Mouse (Mus musculus) testis, adult 2 months (tissue): ENCODE data around the gene Gpr132. TPM values are rescaled to one million over a fixed set of nuclear protein-coding genes. Genes with fewer than 3 reads are reported as not detected.

Source experiments
- H3K27ac ChIP-seq: fragments of 200-500 bp; 2 replicates; pipeline ENCODE4 v1.5.1; 2012; ENCODE audit warnings: low read depth, low read length; ENCODE audit not compliant: control insufficient read depth, insufficient read depth
- H3K27me3 ChIP-seq: fragments of 200-500 bp; 2 replicates; pipeline ENCODE4 v1.6.1; 2012; ENCODE audit warnings: mild to moderate bottlenecking, low read length, moderate library complexity; ENCODE audit not compliant: control insufficient read depth, insufficient read depth
- H3K36me3 ChIP-seq: fragments of 200-500 bp; 2 replicates; pipeline ENCODE4 v1.6.1; 2012; ENCODE audit warnings: mild to moderate bottlenecking, low read length; ENCODE audit not compliant: control insufficient read depth, insufficient read depth
- H3K4me1 ChIP-seq: fragments of 200-500 bp; 2 replicates; pipeline ENCODE4 v1.6.1; 2012; ENCODE audit warnings: low read length; ENCODE audit not compliant: control insufficient read depth, insufficient read depth
- H3K4me3 ChIP-seq: fragments of 200-500 bp; 2 replicates; pipeline ENCODE4 v1.5.1; 2012; ENCODE audit warnings: low read depth, mild to moderate bottlenecking, low read length, moderate library complexity, mixed read lengths; ENCODE audit not compliant: control insufficient read depth
- CTCF ChIP-seq: fragments of 200-500 bp; IDR thresholded peaks from 2 replicates; pipeline ENCODE4 v1.5.1; 2012; ENCODE audit warnings: low read depth, mild to moderate bottlenecking, inconsistent platforms, low read length, moderate library complexity; ENCODE audit not compliant: control insufficient read depth, insufficient read depth, insufficient replicate concordance
- POLR2A ChIP-seq: fragments of 200-500 bp; IDR thresholded peaks from 2 replicates; pipeline ENCODE4 v1.6.1; 2012; ENCODE audit warnings: low read depth, mild to moderate bottlenecking, inconsistent platforms, low read length, moderate library complexity; ENCODE audit not compliant: control insufficient read depth
- polyA plus RNA-seq: library from polyadenylated mRNA; depleted of rRNA; stranded (reverse); fragments of >200 nt; gene quantifications from 2 replicates; pipeline ENCODE4 v1.2.3, GENCODE M21; 2012; rRNA removed

Gpr132 gene
- polyA plus RNA-seq = 1.7 and 1.9 TPM in 2 replicates

DNA sequence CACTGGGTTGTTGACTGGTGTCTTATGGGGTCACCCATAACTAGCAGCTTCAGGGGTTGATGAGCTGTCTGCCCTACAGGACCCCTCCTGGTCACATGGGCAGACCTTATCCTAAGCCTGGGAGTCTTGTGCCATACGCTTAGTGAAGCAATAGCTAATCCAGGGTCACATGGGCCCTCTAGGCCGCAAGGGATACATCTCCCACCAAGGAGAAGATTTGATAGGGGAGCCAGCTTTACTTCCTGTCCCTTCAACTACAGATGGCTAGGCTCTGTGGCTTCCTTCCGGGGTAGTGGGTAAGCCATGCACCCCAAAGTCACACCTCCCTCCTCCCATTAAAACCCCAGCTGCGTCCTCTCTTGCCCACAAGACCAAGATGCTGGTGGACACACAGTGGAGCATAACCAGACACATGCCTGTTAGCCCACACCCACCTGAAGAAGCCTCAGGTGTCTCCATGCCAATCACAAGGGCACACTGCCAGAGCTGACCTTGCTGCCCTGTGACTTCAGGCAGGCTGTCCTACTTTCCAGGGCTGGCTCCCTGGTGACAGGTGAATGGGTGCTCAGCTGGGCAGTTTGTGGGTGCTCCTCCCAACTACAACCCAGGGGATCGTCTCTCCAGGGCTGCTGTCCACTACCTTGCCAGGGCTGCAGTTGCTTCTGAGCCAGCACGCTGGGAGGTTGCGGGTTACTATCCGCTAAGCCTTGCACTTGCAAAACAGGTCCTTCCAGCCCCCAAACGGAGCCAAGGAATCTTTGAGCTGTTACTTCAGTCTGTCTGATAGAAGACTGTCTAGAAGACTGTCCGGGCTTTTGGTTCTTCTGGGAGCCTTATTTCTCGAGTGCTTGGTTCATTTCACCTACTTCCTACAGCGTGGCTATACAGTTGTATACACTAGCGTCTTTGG is at the start of gene Gpr132:
Gpr132 (minus strand) TSS at position 51 of the 910 bp plus-strand sequence.
- H3K4me3 ChIP-seq = no peak within 1 kb of the TSS
- TF ChIP-seq POLR2A = no peak
- TF ChIP-seq CTCF = no peak
- H3K36me3 ChIP-seq = no peaks in the 10 kb centered on the region
- no peak within 1 kb of the TSS for H3K27ac ChIP-seq
- H3K4me1 ChIP-seq = peaks cover 7% of the 10 kb centered on the region; the same call in 1 of the 2 replicates
- no peaks in the 10 kb centered on the region for H3K27me3 ChIP-seq

DNA sequence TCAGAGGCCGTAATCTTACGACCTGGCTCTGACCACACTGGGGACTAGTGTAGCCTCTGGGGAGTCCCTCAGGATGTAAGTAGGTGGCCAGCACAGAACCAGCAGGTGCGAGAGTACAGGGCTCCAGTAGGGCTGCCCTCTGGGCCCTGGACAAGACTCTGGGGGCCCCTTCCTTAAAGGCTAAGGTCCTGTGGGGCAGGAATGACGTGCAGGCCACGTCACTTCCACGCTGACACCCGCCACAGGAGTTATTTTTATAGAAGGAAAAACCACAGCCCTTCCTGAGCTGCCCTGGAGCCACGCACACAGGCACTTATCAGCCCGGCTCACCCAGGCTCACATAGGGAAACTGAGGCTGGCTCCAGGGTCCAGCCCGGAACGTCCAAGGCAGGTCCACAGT is 49.5 kb upstream of the Gpr132 start:
- H3K4me1 ChIP-seq = no peaks in the 10 kb centered on the region
- no peaks in the 10 kb centered on the region for H3K36me3 ChIP-seq
- no peak overlapping the region for H3K27ac ChIP-seq
- H3K4me3 ChIP-seq = no peak overlapping the region
- no peak for TF ChIP-seq CTCF
- TF ChIP-seq POLR2A = no peak
- H3K27me3 ChIP-seq = no peaks in the 10 kb centered on the region

DNA sequence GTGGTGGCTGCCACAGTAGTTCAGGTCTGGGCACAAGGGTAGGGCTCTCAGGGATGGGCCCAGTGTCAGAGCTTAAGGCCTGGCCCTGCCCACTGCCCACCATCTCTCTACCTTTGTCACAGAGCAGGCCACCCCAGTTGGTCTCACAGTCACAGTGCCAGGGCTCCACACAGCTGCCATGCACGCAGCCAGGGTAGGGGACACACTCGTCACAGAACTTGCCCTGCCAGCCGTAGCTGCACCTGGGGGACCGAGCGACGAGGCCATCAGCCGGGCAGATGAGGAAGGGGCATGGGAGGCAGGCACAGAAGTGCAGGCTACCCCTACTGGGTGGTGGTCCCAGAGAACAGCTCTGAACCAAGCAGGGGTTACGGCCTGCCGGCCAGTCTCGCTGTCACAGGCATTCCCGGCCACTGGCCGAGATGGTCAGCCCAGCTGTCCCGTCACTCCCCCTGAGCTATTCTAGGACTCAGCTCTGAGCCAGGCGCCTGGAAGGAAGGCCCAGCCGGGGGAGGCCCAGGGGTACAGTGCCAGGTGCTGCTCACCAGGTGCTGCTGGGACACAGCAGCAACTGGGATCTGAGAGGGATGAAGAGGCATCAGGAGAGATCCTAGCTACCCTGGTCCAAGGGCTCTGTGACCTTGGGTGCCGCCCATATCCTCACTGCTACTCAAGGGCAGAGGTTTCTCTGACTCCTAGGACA is 48.8 kb upstream of the Gpr132 start:
- H3K27ac ChIP-seq = no peak overlapping the region
- H3K27me3 ChIP-seq = no peaks in the 10 kb centered on the region
- no peak for TF ChIP-seq CTCF
- TF ChIP-seq POLR2A = no peak
- no peaks in the 10 kb centered on the region for H3K4me1 ChIP-seq
- no peak overlapping the region for H3K4me3 ChIP-seq
- no peaks in the 10 kb centered on the region for H3K36me3 ChIP-seq

DNA sequence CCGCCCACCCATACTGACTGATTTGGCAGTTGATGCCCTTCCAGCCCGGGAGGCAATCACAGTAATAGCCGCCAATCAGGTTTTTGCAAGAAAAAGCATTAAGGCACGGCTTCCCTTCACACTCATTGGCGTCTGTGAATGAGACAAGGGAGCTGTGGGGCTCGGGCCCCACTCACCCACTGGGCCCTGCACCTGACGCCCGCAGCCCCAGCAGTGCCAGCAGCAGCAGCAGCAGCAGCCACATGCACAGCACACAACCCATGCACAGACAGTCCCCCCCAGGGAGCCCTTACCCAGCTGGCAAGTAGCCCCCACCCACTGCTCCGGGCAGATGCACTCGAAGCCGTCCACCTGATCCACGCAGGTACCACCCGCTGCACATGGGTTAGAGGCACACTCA is 47.6 kb upstream of the Gpr132 start:
- H3K4me1 ChIP-seq = no peaks in the 10 kb centered on the region
- TF ChIP-seq POLR2A = no peak
- TF ChIP-seq CTCF = no peak
- H3K27ac ChIP-seq = no peak overlapping the region
- no peak overlapping the region for H3K4me3 ChIP-seq
- H3K36me3 ChIP-seq = no peaks in the 10 kb centered on the region
- no peaks in the 10 kb centered on the region for H3K27me3 ChIP-seq

DNA sequence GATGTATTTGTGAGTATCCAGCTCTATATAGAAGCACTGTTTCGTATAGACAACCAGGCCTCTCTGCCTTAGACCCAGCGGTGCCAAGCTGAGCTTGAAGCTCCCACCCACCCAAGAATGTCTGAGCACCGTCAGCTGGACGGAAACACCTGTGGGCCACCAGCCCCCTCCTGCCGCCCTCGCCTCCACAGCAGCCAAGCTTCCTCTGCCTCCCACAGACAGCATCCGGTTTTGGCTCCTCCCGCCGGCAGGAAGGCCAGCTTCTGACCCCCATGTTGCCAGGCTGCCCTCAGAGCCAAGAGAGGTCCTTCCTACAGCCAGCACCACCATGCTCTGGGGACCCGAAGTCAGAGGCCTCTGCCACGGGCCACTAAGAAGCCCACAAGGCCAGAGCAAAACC is 46.5 kb upstream of the Gpr132 start:
- no peaks in the 10 kb centered on the region for H3K4me1 ChIP-seq
- H3K4me3 ChIP-seq = no peak overlapping the region
- no peak for TF ChIP-seq CTCF
- no peak for TF ChIP-seq POLR2A
- no peaks in the 10 kb centered on the region for H3K27me3 ChIP-seq
- no peaks in the 10 kb centered on the region for H3K36me3 ChIP-seq
- H3K27ac ChIP-seq = no peak overlapping the region

DNA sequence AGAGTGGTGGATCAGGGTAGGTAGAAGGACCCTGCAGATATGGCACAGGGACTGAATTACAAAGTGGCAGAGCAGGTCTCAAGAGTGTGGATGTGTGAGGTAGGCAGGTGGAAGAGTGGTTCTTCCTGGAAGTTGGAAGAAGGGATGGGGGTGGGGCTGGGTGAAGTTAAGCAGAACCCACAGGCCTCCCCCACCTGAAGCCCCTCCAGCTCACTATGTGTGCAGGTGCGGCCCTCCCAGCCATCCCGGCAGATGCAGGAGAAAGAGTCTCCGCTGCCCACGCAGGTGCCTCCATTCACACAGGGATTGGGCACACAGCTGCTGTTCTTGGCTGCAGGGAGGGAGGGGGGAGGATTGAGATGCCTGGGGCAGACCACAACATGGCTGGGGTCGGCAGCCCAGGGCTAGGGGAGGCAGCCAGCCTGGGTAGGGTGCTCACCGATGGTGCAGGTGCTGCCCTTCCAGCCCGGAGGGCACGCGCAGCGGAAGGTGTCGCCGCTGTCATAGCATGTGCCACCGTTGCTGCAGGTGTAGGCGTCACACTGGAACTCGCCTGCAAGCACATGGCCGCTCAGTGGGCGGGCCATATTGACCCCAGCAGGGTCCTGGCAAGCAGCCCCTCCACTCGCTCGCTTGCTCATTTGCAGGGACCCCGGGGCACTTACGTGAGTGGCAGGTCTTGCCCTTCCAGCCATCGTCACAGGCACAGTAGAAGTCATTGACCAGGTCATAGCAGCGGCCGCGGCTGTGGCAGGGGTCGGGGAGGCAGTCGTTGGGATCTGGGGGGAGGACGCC is 45.1 kb upstream of the Gpr132 start:
- TF ChIP-seq CTCF (no peak), POLR2A (no peak)

DNA sequence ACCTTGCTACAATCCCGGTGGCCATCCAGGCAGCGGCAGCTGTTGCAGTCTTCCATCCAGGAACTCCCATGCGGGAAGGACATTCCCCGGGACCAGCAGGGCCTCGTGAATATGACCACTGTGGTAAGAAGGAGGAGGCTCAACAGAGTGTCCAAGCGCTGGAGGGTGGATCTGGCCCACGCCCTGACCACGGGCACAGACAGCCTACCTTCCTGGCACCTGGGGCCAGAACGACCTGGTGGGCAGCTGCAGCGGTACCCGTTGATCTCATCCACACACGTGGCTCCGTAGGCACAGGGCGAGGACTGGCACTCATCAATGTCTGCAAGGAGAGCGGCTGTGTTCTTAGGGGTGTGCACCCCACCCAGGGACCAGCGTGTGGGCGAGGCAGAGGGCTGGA is 43.7 kb upstream of the Gpr132 start:
- no peak overlapping the region for H3K27ac ChIP-seq
- no peak overlapping the region for H3K4me3 ChIP-seq
- H3K36me3 ChIP-seq = no peaks in the 10 kb centered on the region
- H3K27me3 ChIP-seq = no peaks in the 10 kb centered on the region
- H3K4me1 ChIP-seq = no peaks in the 10 kb centered on the region
- TF ChIP-seq CTCF = no peak
- no peak for TF ChIP-seq POLR2A

More for the DNA sequence above, 45.1 kb upstream of the Gpr132 start:
- Histone ChIP-seq H3K4me1 (no peaks in the 10 kb centered on the region), H3K27ac (no peak overlapping the region), H3K27me3 (no peaks in the 10 kb centered on the region), H3K36me3 (no peaks in the 10 kb centered on the region), H3K4me3 (no peak overlapping the region)
